Mouse (Mus musculus) heart, embryonic 10.5 days (tissue): ENCODE measurements around the gene Trak2. TPM values are rescaled to one million over a fixed set of nuclear protein-coding genes. Genes with fewer than 3 reads are reported as not detected.

ENCODE experiments used
- DNase-seq: peaks from one replicate; pipeline ENCODE4 v3.0.0-alpha.2; 2017; ENCODE audit warnings: low spot score
- H3K27ac ChIP-seq: fragments of 300-500 bp; sonication (generic); 2 replicates; pipeline ENCODE4 v1.5.1; 2016; ENCODE audit warnings: mild to moderate bottlenecking
- H3K27me3 ChIP-seq: fragments of 300-500 bp; sonication (generic); 2 replicates; pipeline ENCODE4 v1.6.1; 2016; ENCODE audit warnings: mild to moderate bottlenecking; ENCODE audit not compliant: poor library complexity, insufficient read depth, severe bottlenecking
- H3K36me3 ChIP-seq: fragments of 300-500 bp; sonication (generic); 2 replicates; pipeline ENCODE4 v1.6.1; 2016; ENCODE audit warnings: mild to moderate bottlenecking, moderate library complexity
- H3K4me1 ChIP-seq: fragments of 300-500 bp; sonication (generic); 2 replicates; pipeline ENCODE4 v1.6.1; 2016; ENCODE audit warnings: mild to moderate bottlenecking
- H3K4me3 ChIP-seq: fragments of 300-500 bp; sonication (generic); 2 replicates; pipeline ENCODE4 v1.5.1; 2016; ENCODE audit warnings: mild to moderate bottlenecking, moderate library complexity
- H3K9me3 ChIP-seq: fragments of 300-500 bp; sonication (generic); 2 replicates; pipeline ENCODE4 v1.6.1; 2016; ENCODE audit warnings: mild to moderate bottlenecking, moderate library complexity
- WGBS: fragments of 180-500 bp; shearing (Covaris S2); methylation state at CpG from one replicate; pipeline ENCODE4 v1.1.7; 2016; 5-methylcytosine and 5-hydroxymethylcytosine counted together
- polyA plus RNA-seq: library from polyadenylated mRNA; unstranded; fragments of >200 nt; fragmentation: Nextera tagmentation; extraction: Ambion mirVana; gene quantifications from 2 replicates; pipeline ENCODE4 v1.2.1, GENCODE M21; 2016

The Trak2 gene
- polyA plus RNA-seq, result 19.6 and 34.1 TPM in 2 replicates

DNA sequence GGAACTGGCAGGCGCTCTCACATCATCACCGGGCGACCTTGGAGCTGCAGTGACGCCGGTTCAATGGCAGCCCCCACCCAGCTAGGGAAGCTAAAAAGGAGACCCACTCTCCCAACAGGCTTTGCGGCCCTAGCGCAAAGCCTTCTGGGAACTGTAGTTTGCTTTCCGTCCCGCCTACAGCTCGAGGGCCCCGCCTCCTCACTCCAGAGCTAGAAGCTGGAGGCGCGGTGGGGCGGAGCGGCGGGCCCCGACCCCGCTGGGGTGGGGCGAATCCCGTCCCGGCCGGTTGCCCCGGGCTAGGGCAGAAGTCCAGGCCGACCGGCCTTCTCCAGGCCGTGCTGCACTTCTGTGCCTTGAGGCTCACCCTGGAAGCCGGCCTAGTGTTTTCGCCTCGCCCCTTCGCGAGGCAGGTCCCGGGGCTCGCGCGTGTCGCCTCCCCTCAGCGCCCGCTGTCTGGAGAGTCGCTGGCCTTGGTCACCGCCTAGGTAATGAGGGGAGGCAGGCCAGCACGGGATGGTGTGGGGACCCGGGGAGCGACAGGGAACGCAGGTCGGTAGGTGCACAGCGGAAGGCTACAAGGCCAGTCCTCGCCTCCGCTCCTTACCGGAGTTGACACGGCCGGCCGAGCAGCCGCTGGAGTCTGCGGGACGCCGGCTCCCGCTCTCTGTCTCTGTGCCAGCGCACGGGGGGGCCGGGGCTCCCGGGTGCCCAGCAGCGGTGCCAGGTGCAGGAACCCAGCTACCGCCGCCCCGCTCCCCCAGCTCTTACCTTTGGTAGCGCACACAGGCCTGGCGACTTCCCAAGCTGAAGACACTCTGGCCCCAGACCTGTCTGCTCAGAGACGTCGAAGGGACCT is at the start of gene Trak2, which contains the start of gene Stradb:
Gene Trak2 (minus strand): TSS at position 65 of the 856 bp plus-strand sequence.
Gene Stradb (plus strand): TSS at position 157 of the 856 bp plus-strand sequence.
- Histone ChIP-seq H3K4me3 (peak within 1 kb of the TSS; percentile 82), H3K9me3 (no peaks in the 10 kb centered on the region), H3K27ac (peak within 1 kb of the TSS; percentile 93), H3K4me1 (peaks cover 33% of the 10 kb centered on the region), H3K27me3 (no peaks in the 10 kb centered on the region), H3K36me3 (no peaks in the 10 kb centered on the region)
- 0% methylated on average over 69 of the region's 69 CpGs for WGBS
- peak; percentile 98 for DNase-seq

GRCm38 (mm10) chr1:59021556-59021955 is 48.3 kb upstream of the Trak2 start:
- no peaks in the 10 kb centered on the region for H3K9me3 ChIP-seq
- no peak overlapping the region for H3K27ac ChIP-seq
- no peak for DNase-seq
- 87% methylated on average over 3 of the region's 3 CpGs for whole genome bisulfite sequencing
- no peaks in the 10 kb centered on the region for H3K27me3 ChIP-seq
- H3K4me3 ChIP-seq, result no peak overlapping the region
- no peaks in the 10 kb centered on the region for H3K36me3 ChIP-seq
- H3K4me1 ChIP-seq, result no peaks in the 10 kb centered on the region

DNA sequence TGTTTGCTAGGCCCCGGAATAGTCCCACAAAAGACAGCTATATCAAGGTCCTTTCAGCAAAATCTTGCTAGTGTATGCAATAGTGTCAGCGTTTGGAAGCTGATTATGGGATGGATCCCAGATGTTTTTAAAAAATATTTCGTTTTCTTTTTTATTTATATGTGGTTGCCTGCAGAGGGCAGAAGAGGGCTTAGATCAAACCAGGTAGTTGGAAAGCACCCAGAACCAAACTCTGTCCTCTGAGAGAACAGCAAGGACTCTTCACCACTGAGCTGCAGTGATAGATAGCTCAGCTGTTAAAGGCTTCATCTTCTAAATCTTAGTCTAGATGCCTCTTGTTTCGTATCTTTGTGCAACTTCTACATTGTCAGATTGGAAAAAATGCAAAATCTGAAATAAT is 36.0 kb upstream of the Trak2 start:
- 38% methylated on average over 4 of the region's 4 CpGs for WGBS

GRCm38 (mm10) chr1:58995313-58995712 is 22.1 kb upstream of the Trak2 start:
- WGBS, result 91% methylated on average over 5 of the region's 5 CpGs
- Histone ChIP-seq H3K4me1 (no peaks in the 10 kb centered on the region), H3K4me3 (no peak overlapping the region), H3K9me3 (no peaks in the 10 kb centered on the region), H3K27me3 (no peaks in the 10 kb centered on the region), H3K27ac (no peak overlapping the region), H3K36me3 (peaks cover 10% of the 10 kb centered on the region)
- no peak for DNase-seq

More for the DNA sequence above, 36.0 kb upstream of the Trak2 start:
- no peaks in the 10 kb centered on the region for H3K36me3 ChIP-seq
- H3K4me3 ChIP-seq, result no peak overlapping the region
- no peaks in the 10 kb centered on the region for H3K4me1 ChIP-seq
- no peaks in the 10 kb centered on the region for H3K27me3 ChIP-seq
- no peak for DNase-seq
- no peak overlapping the region for H3K27ac ChIP-seq
- H3K9me3 ChIP-seq, result no peaks in the 10 kb centered on the region

GRCm38 (mm10) chr1:58993723-58994122 is 20.5 kb upstream of the Trak2 start:
- no peaks in the 10 kb centered on the region for H3K9me3 ChIP-seq
- H3K4me1 ChIP-seq, result no peaks in the 10 kb centered on the region
- WGBS, result 55% methylated on average over 1 of the region's 1 CpGs
- H3K27me3 ChIP-seq, result no peaks in the 10 kb centered on the region
- no peak for DNase-seq
- peaks cover 13% of the 10 kb centered on the region for H3K36me3 ChIP-seq
- no peak overlapping the region for H3K4me3 ChIP-seq
- no peak overlapping the region for H3K27ac ChIP-seq

GRCm38 (mm10) chr1:58993144-58993543 is 19.9 kb upstream of the Trak2 start:
- Histone ChIP-seq H3K27ac (no peak overlapping the region), H3K4me1 (no peaks in the 10 kb centered on the region), H3K27me3 (no peaks in the 10 kb centered on the region), H3K4me3 (no peak overlapping the region), H3K9me3 (no peaks in the 10 kb centered on the region), H3K36me3 (peaks cover 13% of the 10 kb centered on the region)
- no peak for DNase-seq
- 83% methylated on average over 7 of the region's 7 CpGs for WGBS

- no peaks in the 10 kb centered on the region for H3K9me3 ChIP-seq
- no peaks in the 10 kb centered on the region for H3K27me3 ChIP-seq
- no peak for DNase-seq
- no peak overlapping the region for H3K27ac ChIP-seq
- 80% methylated on average over 5 of the region's 5 CpGs for WGBS
- H3K36me3 ChIP-seq, result peaks cover 21% of the 10 kb centered on the region
- no peaks in the 10 kb centered on the region for H3K4me1 ChIP-seq
- no peak overlapping the region for H3K4me3 ChIP-seq
These were observed 11.4 kb upstream of the Trak2 start for GRCm38 (mm10) chr1:58984586-58984985.

DNA sequence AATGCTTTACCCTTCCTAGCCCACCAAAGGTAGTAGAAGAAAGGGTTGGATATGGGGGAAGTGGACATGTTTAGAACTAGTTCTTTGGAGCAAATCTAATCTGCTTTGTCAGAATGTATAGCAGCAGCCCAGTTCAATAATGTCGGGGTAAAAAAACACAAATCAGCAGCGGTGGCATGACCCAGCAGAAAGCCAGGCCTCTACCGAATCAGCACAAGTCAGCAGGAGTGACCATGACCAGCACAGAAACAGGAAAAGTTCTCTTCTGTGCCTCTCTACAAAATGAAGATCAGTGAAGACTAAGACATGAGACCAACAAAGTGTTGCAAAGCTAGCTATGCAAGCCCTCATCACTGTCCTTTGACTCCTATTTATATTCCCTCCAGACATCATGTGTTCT is 9.0 kb upstream of the Trak2 start:
- H3K27me3 ChIP-seq, result no peaks in the 10 kb centered on the region
- WGBS, result 86% methylated on average over 3 of the region's 3 CpGs
- peaks cover 21% of the 10 kb centered on the region for H3K36me3 ChIP-seq
- no peak for DNase-seq
- no peaks in the 10 kb centered on the region for H3K4me1 ChIP-seq
- H3K9me3 ChIP-seq, result no peaks in the 10 kb centered on the region
- H3K4me3 ChIP-seq, result no peak overlapping the region
- no peak overlapping the region for H3K27ac ChIP-seq

DNA sequence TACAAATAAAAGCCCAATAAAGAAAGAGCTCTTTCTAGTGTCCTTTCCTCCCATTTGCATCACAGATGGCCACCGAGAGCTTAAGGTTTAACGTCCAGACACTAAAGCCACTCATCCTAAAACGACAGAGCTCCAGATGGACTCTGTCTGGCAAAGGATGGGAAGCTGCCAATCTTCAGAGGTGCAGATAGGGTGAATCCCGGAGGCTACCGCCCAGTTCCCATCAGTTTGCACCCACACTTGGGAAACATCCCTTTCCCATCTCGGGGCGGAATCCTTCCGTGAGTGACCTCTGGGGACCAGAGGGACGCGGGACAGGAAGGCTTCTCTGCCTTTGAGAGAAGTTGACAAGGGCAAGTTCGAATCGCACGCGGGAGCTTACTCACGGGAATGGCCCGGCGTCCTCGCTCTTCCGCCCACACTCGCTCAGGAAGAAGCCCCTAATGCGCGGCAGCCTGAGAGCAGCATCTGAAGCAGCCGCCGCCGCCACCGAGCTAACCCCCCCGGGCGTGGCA is 322 bp downstream of the Trak2 start:
- under 1% methylated on average over 28 of the region's 28 CpGs for WGBS
- Histone ChIP-seq H3K4me3 (peak overlapping the region; percentile 82), H3K36me3 (no peaks in the 10 kb centered on the region), H3K27ac (peak overlapping the region; percentile 93), H3K27me3 (no peaks in the 10 kb centered on the region), H3K4me1 (peaks cover 35% of the 10 kb centered on the region), H3K9me3 (no peaks in the 10 kb centered on the region)
- DNase-seq, result no peak

GRCm38 (mm10) chr1:58971097-58971496 is 2.1 kb downstream of the Trak2 start:
- H3K27ac ChIP-seq, result no peak overlapping the region
- H3K4me1 ChIP-seq, result peaks cover 42% of the 10 kb centered on the region
- no peaks in the 10 kb centered on the region for H3K27me3 ChIP-seq
- no peaks in the 10 kb centered on the region for H3K36me3 ChIP-seq
- WGBS, result 78% methylated on average over 6 of the region's 6 CpGs
- no peaks in the 10 kb centered on the region for H3K9me3 ChIP-seq
- peak overlapping the region; percentile 82 for H3K4me3 ChIP-seq
- DNase-seq, result no peak

GRCm38 (mm10) chr1:58970054-58970453 is 3.2 kb downstream of the Trak2 start:
- Histone ChIP-seq H3K27ac (peak overlapping the region; percentile 36; the same call in 1 of the 2 replicates), H3K4me3 (no peak overlapping the region; the same call in 1 of the 2 replicates), H3K4me1 (peaks cover 42% of the 10 kb centered on the region), H3K9me3 (no peaks in the 10 kb centered on the region), H3K36me3 (no peaks in the 10 kb centered on the region), H3K27me3 (no peaks in the 10 kb centered on the region)
- DNase-seq, result no peak
- WGBS, result 45% methylated on average over 5 of the region's 5 CpGs

- Histone ChIP-seq H3K4me3 (no peak overlapping the region), H3K36me3 (no peaks in the 10 kb centered on the region), H3K27ac (no peak overlapping the region), H3K4me1 (peaks cover 48% of the 10 kb centered on the region), H3K9me3 (no peaks in the 10 kb centered on the region), H3K27me3 (no peaks in the 10 kb centered on the region)
- no peak for DNase-seq
- WGBS, result 42% methylated on average over 4 of the region's 4 CpGs
These were observed 5.7 kb downstream of the Trak2 start for GRCm38 (mm10) chr1:58967534-58967933.

DNA sequence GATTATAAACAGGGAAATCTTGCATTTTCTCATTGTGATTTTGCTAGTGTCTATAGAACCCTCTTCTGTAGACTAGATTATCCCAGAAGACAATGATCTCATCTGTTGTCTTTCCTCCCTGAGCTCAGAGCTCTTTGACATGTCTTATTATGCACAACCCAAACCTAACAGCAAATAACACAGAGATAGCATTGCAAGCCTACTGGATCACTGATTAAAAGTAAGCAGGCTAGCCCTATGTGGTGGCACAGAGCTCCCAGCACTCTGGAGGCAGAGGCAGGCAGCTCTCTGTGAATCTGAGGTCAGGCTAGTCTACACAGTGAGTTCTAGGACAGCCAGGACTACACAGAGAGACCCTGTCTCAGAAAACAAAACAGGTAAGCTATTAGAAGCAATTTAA is 10.4 kb downstream of the Trak2 start:
- no peak overlapping the region for H3K4me3 ChIP-seq
- peaks cover 52% of the 10 kb centered on the region for H3K4me1 ChIP-seq
- H3K27ac ChIP-seq, result peak overlapping the region; percentile 72; the same call in 1 of the 2 replicates
- no peaks in the 10 kb centered on the region for H3K27me3 ChIP-seq
- no peaks in the 10 kb centered on the region for H3K36me3 ChIP-seq
- no peak for DNase-seq
- no peaks in the 10 kb centered on the region for H3K9me3 ChIP-seq
